Mouse (Mus musculus) embryo, embryonic 9.5 days (tissue): ENCODE data around the gene Prl2c3.
"Not testable (repeated sequence)": the region's sequence is repeated elsewhere in the genome, so short reads cannot be mapped to it uniquely, and the experiment has no call there.

Experiments
- DNase-seq: peaks from one replicate; pipeline ENCODE4 v3.0.0-alpha.2; 2017; ENCODE audit errors: extremely low spot score

The Prl2c3 gene

DNA sequence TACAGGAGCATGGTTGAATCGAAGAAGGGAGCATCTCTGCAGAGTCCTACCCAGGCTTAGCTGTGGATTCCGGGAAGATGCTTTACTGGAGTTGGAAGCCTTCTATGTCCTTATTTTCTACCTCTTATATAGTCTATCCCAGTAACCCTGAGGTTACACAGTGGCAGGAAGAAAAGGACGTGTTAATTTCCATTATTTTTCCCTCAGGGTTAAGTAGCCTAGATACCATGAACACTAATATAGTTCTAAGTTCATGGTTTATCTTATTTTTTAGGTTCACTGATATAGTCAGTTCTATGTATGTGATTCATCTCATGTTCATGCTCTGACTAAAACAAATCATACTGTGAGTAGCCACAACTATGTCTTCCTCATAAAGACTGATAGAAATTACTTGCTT is at the start of gene Prl2c3:
TSS of gene Prl2c3 (minus strand) at position 101 of the 400 bp plus-strand sequence.
- not testable (repeated sequence) for DNase-seq

- DNase-seq, result not testable (repeated sequence)
These were observed 48.4 kb upstream of the Prl2c3 start for GRCm38 (mm10) chr13:12848254-12848653.

DNA sequence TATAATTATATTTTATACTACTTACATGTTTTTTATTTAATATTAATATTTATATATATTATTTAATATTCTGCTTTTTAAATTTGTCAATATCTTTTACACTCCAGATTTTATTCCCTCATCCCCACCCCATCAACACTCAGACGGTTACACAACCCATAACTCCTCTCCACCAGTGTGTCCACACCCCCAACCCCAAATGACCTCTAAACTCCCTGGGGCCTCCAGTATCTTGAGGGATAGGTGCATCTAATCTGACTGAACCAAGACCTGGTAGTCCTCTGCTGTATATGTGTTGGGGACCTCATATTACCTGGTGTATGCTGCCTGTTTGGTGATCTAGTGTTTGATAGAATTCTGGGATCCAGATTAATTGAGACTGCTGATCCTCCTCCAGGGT is 44.8 kb upstream of the Prl2c3 start:
- not testable (repeated sequence) for DNase-seq

DNA sequence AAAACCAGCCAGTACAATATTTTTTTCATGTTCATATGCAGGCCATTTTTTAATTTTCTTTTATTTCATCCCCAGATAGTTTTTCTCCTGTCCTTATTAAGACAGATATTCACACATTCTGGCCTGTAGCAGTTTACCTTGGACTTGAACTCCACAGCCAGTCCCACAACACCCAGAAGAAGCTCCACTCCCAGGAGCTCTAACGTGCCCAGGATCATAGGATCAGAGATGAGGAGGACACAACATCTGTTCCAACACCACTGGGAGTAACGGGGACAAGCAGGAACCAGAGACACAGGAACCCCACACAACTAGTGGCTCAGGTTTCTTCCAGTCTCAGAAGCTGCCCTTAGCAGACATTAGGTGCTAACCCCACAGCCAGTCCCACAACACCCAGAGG is 37.7 kb upstream of the Prl2c3 start:
- DNase-seq, result not testable (repeated sequence)

DNA sequence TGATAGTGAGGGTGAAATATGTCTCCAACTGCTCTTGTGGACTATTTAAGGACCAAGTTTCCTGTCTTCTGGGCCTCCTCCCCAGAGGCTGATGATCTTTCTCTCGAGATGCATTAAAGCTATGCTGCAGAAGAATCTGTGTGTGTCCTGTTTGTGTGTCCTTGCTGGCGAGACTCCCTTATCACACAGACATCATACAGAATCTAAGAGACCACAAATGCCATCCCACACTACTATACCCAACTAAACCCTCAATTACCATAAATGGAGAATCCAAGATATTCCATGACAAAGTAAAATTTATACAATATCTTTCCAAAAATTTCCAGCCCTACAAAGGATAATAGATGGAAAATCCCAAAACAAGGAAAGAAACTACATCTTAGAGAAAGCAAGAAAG is 31.9 kb upstream of the Prl2c3 start:
- no peak for DNase-seq

- DNase-seq, result no peak
These were observed 29.2 kb upstream of the Prl2c3 start for GRCm38 (mm10) chr13:12829031-12829430.

DNA sequence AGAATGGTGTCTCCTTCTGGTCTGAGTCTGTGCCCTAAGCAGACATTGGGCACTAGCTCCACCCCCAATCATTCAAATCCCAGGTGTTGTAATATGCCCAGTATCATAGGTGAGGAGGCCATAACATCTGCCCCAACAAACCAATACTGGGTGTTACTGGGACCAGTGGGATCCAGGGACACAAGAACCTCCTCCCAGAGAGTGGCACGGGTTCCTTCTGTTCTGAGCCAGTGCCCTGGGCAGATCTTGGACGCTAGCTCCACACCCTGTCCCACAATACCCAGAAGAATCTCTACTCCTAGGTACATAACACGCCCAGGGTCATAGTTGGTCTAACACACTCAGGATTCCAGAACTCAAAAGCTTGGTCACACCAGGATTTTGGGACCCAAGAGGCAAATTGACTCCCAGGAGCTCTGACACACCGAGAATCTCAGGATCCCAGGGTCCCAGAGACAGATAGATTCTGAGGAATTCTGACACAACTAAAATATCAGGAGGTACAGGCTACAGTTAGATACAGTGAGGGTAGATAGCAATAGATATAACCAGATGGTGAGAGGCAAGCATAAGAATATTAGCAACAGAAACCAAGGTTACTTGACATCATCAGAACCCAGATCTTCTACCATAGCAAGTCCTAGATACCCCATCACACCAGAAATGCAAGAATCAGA is 24.8 kb upstream of the Prl2c3 start:
- not testable (repeated sequence) for DNase-seq

- DNase-seq, result not testable (repeated sequence)
These were observed 14.0 kb upstream of the Prl2c3 start for GRCm38 (mm10) chr13:12813734-12814424.

DNA sequence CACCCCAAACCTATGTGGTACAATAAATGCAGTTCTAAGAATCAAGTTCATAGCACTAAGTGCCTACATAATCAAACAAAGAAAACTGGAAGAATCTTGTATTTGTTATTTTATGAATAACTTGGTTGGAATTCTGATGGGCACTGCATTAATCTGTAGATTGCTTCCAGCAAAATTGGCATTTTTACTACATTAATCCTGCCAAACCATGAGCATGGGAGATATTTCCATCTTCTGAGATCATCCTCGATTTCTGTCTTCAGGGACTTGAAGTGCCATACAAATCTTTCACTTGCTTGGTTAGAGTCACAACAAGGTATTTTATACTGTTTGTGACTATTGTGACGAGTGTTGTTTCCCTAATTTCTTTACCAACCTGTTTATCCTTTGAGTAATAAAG is 9.7 kb upstream of the Prl2c3 start:
- no peak for DNase-seq

DNA sequence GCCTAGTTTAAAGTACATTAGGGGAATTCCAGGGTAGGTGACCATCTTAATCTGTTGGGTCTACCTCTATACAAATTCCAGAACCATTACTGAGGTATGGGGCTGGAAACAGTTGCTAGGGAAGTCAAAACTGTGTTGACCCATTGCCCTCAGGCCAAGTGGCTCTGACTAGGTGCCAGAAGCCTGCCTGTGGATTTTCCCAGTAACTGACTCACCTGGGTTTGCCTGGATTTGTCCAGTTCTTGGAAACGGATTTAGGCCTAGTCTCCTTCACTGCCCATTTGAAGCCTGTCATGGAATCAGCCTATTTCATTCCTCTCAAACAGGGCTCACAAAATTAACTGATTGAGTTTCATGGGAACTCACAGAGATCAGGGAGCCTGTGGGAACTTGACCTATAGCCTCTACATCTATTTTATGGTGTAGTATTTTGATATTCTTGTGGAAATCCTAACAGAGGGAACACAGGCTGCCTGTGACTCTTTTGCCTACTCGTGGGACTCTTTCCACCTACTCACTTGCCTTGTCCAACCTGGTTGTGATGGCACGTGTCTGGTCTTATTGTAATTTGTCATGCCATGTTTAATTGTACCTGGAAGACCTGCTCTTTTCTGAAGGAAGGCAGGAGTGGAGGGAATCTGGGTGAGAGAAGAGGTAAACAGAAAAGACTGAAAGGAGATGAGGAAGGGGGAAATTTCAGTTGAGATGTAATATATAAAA is 9.1 kb upstream of the Prl2c3 start:
- DNase-seq, result not testable (repeated sequence)

GRCm38 (mm10) chr13:12806496-12806895 is 6.6 kb upstream of the Prl2c3 start:
- DNase-seq, result not testable (repeated sequence)

GRCm38 (mm10) chr13:12769442-12770091 is 30.3 kb downstream of the Prl2c3 start:
- not testable (repeated sequence) for DNase-seq
